Mouse (Mus musculus) neural tube, embryonic 14.5 days (tissue): ENCODE data around the gene Ppm1d. TPM values are rescaled to one million over a fixed set of nuclear protein-coding genes. Genes with fewer than 3 reads are reported as not detected.

ENCODE experiments used
- ATAC-seq: fragments of 200-750 bp; cut with Nextera tagmentation; 2 replicates; pipeline ENCODE4 v1.8.0; 2017; ENCODE audit warnings: low read depth, mild to moderate bottlenecking, moderate TSS enrichment, moderate library complexity
- H3K27ac ChIP-seq: fragments of 300-500 bp; sonication (generic); 2 replicates; pipeline ENCODE4 v1.5.1; 2014; ENCODE audit warnings: low read depth, mild to moderate bottlenecking, control low read depth, low read length, moderate library complexity, mixed read lengths
- H3K27me3 ChIP-seq: fragments of 300-500 bp; sonication (generic); 2 replicates; pipeline ENCODE4 v1.6.1; 2014; ENCODE audit warnings: low read length; ENCODE audit not compliant: control insufficient read depth, insufficient read depth
- H3K36me3 ChIP-seq: fragments of 300-500 bp; sonication (generic); 2 replicates; pipeline ENCODE4 v1.6.1; 2014; ENCODE audit warnings: low read length, mixed read lengths; ENCODE audit not compliant: control insufficient read depth, insufficient read depth
- H3K4me1 ChIP-seq: fragments of 300-500 bp; sonication (generic); 2 replicates; pipeline ENCODE4 v1.6.1; 2014; ENCODE audit warnings: low read length; ENCODE audit not compliant: control insufficient read depth, insufficient read depth
- H3K4me2 ChIP-seq: fragments of 300-500 bp; sonication (generic); 2 replicates; pipeline ENCODE4 v1.6.1; 2014; ENCODE audit warnings: mild to moderate bottlenecking, low read depth, low read length, control low read depth
- H3K4me3 ChIP-seq: fragments of 300-500 bp; sonication (generic); 2 replicates; pipeline ENCODE4 v1.5.1; 2014; ENCODE audit warnings: low read depth, low read length, control low read depth, mixed read lengths
- H3K9ac ChIP-seq: fragments of 300-500 bp; sonication (generic); replicated peaks from 2 replicates; pipeline ENCODE4 v1.6.1; 2014; ENCODE audit warnings: low read depth, mild to moderate bottlenecking, control low read depth, low read length, mixed read lengths
- H3K9me3 ChIP-seq: fragments of 300-500 bp; sonication (generic); 2 replicates; pipeline ENCODE4 v1.6.1; 2016; ENCODE audit warnings: low read length; ENCODE audit not compliant: control insufficient read depth
- WGBS: fragments of 180-500 bp; shearing (Covaris S2); extraction: QIAGEN DNeasy Blood & Tissue Kit; methylation state at CpG from one replicate; pipeline ENCODE4 v1.1.7; 2014; 5-methylcytosine and 5-hydroxymethylcytosine counted together
- polyA plus RNA-seq: library from polyadenylated mRNA; unstranded; fragments of >200 nt; fragmentation: Nextera tagmentation; extraction: Ambion mirVana; gene quantifications from 2 replicates; pipeline ENCODE4 v1.2.1, GENCODE M21; 2014

The Ppm1d gene
- polyA plus RNA-seq, 1 experiment from 2014 or later: 19.5 TPM

GRCm38 (mm10) chr11:85313361-85313760, 2.3 kb downstream of the Ppm1d start:
- Histone ChIP-seq H3K36me3 (no peaks in the 10 kb centered on the region), H3K4me1 (peaks cover 10% of the 10 kb centered on the region), H3K9me3 (no peaks in the 10 kb centered on the region), H3K4me3 (peak overlapping the region; percentile 69), H3K9ac (no peak overlapping the region; the same call in 1 of the 2 replicates), H3K27ac (no peak overlapping the region), H3K27me3 (no peaks in the 10 kb centered on the region), H3K4me2 (peak overlapping the region; percentile 68)
- 87% methylated on average over 3 of the region's 3 CpGs for WGBS
- no peak for ATAC-seq

DNA sequence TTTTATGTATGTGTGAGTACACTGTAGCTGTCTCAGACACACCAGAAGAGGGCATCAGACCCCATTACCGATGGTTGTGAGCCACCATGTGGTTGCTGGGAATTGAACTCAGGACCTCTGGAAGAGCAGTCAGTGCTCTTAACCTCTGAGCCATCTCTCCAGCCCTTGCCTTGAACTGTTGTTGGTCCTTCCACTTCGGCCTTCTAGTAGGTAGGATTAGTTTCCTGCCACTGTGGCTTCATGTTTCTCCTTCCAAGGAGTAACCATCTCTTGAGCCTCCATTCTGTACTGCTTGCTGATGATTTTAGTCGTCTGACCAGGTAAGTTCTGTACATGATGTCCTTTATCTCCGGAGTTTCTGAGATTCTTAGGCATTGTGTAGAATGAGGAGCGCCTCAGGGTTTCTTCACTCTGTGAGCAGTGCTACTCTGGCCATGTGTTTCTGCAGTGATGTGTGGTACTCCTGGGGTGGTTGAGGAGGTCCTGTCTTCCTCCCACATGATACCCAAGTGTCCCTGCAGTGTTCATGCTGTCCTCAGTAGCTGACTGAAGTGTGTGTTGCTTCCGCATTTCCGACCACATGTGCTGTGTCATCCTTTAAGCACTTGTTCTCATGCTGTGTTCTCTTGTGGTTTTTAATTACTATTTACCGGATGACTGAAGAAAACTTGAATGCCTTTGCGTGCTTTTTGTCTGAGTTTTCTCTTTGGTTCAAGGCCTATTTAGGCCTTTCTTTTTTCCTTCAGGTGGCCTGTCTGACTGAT, 12.7 kb downstream of the Ppm1d start:
- Histone ChIP-seq H3K36me3 (no peaks in the 10 kb centered on the region), H3K9me3 (no peaks in the 10 kb centered on the region), H3K4me3 (no peak overlapping the region), H3K9ac (no peak overlapping the region), H3K27me3 (no peaks in the 10 kb centered on the region), H3K4me1 (0 out of 2 replicates have a peak, but pooled peaks cover 4% of the 10 kb centered on the region), H3K4me2 (no peak overlapping the region), H3K27ac (no peak overlapping the region)
- WGBS: 81% methylated on average over 9 of the region's 9 CpGs
- no peak for ATAC-seq

GRCm38 (mm10) chr11:85328717-85329116, 17.7 kb downstream of the Ppm1d start:
- Histone ChIP-seq H3K9ac (no peak overlapping the region), H3K4me2 (no peak overlapping the region), H3K9me3 (no peaks in the 10 kb centered on the region), H3K4me3 (no peak overlapping the region), H3K27me3 (no peaks in the 10 kb centered on the region), H3K4me1 (0 out of 2 replicates have a peak, but pooled peaks cover 4% of the 10 kb centered on the region), H3K36me3 (peaks cover 5% of the 10 kb centered on the region; the same call in 1 of the 2 replicates), H3K27ac (no peak overlapping the region)
- no peak for ATAC-seq
- WGBS: 93% methylated on average over 3 of the region's 3 CpGs

GRCm38 (mm10) chr11:85329167-85329894, 18.3 kb downstream of the Ppm1d start:
- H3K27ac ChIP-seq: no peak overlapping the region
- no peak overlapping the region for H3K9ac ChIP-seq
- peaks cover 5% of the 10 kb centered on the region; the same call in 1 of the 2 replicates for H3K36me3 ChIP-seq
- no peaks in the 10 kb centered on the region for H3K27me3 ChIP-seq
- H3K4me1 ChIP-seq: no peaks in the 10 kb centered on the region
- no peak for ATAC-seq
- no peak overlapping the region for H3K4me2 ChIP-seq
- no peaks in the 10 kb centered on the region for H3K9me3 ChIP-seq
- no peak overlapping the region for H3K4me3 ChIP-seq
- WGBS: 85% methylated on average over 7 of the region's 7 CpGs

DNA sequence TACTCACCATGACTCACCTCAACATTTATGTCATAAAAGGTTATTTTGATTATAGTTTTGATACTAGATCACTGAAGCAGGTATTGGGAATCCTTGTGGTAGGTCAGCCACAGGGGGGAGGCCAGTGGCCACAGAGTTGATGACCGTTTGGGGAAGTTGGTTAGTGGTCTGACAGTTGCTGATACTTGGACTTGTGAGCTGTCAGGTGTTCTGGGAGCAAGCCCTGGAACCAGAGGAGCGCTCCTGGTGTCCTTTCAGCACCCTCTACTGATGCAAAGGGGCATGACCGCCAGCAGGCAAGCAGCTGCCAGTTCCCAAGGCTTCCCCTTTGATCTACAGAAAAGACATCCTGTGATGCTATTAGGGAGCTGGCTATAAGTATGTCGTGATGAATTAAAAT, 23.7 kb downstream of the Ppm1d start:
- no peak for ATAC-seq
- H3K4me1 ChIP-seq: no peaks in the 10 kb centered on the region
- H3K27me3 ChIP-seq: no peaks in the 10 kb centered on the region
- 51% methylated on average over 4 of the region's 4 CpGs for WGBS
- H3K4me3 ChIP-seq: no peak overlapping the region
- H3K27ac ChIP-seq: no peak overlapping the region
- H3K9me3 ChIP-seq: no peaks in the 10 kb centered on the region
- H3K4me2 ChIP-seq: no peak overlapping the region
- no peak overlapping the region for H3K9ac ChIP-seq
- peaks cover 19% of the 10 kb centered on the region for H3K36me3 ChIP-seq

DNA sequence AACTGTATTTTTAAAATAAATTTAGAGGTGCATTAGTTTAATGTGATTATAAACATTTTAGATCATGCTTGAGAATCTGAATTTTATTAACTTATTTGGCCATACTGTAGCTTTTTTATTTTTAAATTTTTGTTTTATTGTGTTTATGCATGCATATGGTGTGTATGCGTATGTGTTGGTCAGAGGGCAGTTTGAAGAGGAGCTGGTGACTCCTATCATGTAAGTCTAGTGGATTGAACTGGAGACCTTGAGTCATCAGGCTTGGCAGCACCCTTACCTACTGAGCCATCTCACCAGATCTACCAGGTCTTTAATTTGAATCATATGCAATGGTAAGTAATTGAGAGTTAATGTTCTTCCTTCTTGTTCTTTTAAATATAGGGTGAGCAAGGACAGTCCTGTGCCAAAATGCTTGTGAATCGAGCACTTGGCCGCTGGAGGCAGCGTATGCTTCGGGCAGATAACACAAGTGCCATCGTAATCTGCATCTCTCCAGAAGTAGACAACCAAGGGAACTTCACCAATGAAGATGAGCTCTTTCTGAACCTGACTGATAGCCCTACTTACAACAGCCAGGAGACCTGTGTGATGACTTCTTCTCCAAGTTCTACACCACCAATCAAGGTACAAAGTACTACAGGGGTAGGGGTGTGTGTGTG, 28.3 kb downstream of the Ppm1d start:
- H3K9ac ChIP-seq: no peak overlapping the region
- no peak overlapping the region for H3K4me3 ChIP-seq
- no peaks in the 10 kb centered on the region for H3K4me1 ChIP-seq
- 92% methylated on average over 6 of the region's 6 CpGs for WGBS
- H3K4me2 ChIP-seq: no peak overlapping the region
- ATAC-seq: no peak
- peaks cover 19% of the 10 kb centered on the region for H3K36me3 ChIP-seq
- no peak overlapping the region for H3K27ac ChIP-seq
- H3K27me3 ChIP-seq: no peaks in the 10 kb centered on the region
- no peaks in the 10 kb centered on the region for H3K9me3 ChIP-seq

DNA sequence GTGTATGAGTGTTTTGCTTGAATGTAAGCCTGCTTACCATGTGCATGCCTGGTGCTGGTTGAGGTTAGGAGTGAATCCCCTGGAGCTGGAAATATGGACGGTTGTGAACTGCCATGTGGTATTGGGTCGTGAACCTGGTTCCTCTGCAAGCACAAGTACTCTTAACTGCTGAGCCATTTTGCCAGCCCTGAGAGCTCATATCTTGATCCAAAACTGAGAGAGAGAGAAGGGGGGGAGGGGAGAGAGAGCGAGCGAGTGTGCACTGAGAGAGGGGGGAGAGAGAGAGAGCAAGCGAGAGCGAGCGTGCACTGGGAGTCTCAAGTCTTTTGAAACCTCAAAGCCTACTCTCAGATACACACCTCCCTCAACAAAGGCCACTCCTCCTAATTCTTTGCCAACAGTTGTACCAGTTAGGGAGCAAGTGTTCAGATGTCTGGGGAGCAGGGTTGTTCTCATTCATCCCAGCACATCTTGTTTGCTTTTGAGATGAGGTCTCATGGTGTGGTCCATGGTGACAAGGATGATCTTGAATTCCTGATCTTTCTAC, 29.1 kb downstream of the Ppm1d start:
- H3K4me1 ChIP-seq: no peaks in the 10 kb centered on the region
- no peak overlapping the region for H3K27ac ChIP-seq
- no peak overlapping the region for H3K4me2 ChIP-seq
- no peak overlapping the region for H3K9ac ChIP-seq
- no peaks in the 10 kb centered on the region for H3K27me3 ChIP-seq
- no peak overlapping the region for H3K4me3 ChIP-seq
- ATAC-seq: no peak
- peaks cover 19% of the 10 kb centered on the region for H3K36me3 ChIP-seq
- WGBS: 97% methylated on average over 7 of the region's 7 CpGs
- no peaks in the 10 kb centered on the region for H3K9me3 ChIP-seq

GRCm38 (mm10) chr11:85352539-85353380, 41.7 kb downstream of the Ppm1d start, which contains the start of gene Bcas3:
Gene Bcas3 (plus strand): TSS chr11:85353167.
- WGBS: under 1% methylated on average over 47 of the region's 47 CpGs
- Histone ChIP-seq H3K4me2 (peak within 1 kb of the TSS; percentile 83), H3K36me3 (no peaks in the 10 kb centered on the region), H3K27me3 (no peaks in the 10 kb centered on the region), H3K27ac (no peak within 1 kb of the TSS), H3K9me3 (no peaks in the 10 kb centered on the region), H3K9ac (peak within 1 kb of the TSS; percentile 68), H3K4me3 (peak within 1 kb of the TSS; percentile 70), H3K4me1 (peaks cover 7% of the 10 kb centered on the region; the same call in 1 of the 2 replicates)
- peak; percentile 100 for ATAC-seq
